Mouse (Mus musculus): ENCODE data around the gene Tmem72. TPM values are rescaled to one million over a fixed set of nuclear protein-coding genes. Genes with fewer than 3 reads are reported as not detected.

Gene Tmem72
- polyA plus RNA-seq (2015; fragmentation: Illumina TruSeq; extraction: RNeasy Lipid Tissue Mini Kit (QIAGEN cat#74804); ENCODE audit: insufficient read depth, low replicate concordance), result 0.06 TPM

GRCm38 (mm10) chr6:116716666-116717065, at the start of gene Tmem72:
Gene Tmem72 (minus strand): TSS chr6:116716913.

GRCm38 (mm10) chr6:116673471-116674282, 43.0 kb downstream of the Tmem72 start, which contains the start of gene Rassf4:
Gene Rassf4 (minus strand): TSS chr6:116673952.

DNA sequence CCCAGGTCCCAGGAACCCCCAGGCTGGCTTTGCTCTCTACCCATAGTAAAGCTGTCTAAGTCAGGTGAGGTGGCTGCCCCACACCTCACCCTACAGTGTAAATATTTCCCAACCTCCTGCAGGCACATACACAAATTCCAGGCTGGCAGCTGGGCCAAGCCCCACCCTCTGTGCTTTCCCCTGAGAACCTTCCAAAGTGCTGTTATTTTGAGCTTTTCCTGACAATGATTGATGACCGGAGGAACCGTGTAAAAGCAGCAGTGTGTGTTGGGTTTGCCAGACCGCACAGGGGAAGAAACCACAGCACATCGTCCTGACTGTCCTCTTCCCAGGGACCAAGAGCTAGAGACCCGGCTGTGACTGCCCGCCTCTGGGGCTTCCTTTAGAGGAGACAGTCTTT, 66.3 kb downstream of the Tmem72 start, which contains the start of gene Depp1:
Depp1 (plus strand) TSS at position 204 of the 400 bp plus-strand sequence.

Other genes starting within 250 kb of the Tmem72 start
- not detected for gene Olfr211, start 227.8 kb downstream of the Tmem72 start, polyA plus RNA-seq (2015; fragmentation: Illumina TruSeq; extraction: RNeasy Lipid Tissue Mini Kit (QIAGEN cat#74804); ENCODE audit: insufficient read depth, low replicate concordance)
- gene Olfr212, start 210.4 kb downstream of the Tmem72 start, polyA plus RNA-seq (2015; fragmentation: Illumina TruSeq; extraction: RNeasy Lipid Tissue Mini Kit (QIAGEN cat#74804); ENCODE audit: insufficient read depth, low replicate concordance), result not detected
- not detected for gene Olfr213, start 178.5 kb downstream of the Tmem72 start, polyA plus RNA-seq (2015; fragmentation: Illumina TruSeq; extraction: RNeasy Lipid Tissue Mini Kit (QIAGEN cat#74804); ENCODE audit: insufficient read depth, low replicate concordance)
- gene Gm5580, start 165.8 kb downstream of the Tmem72 start, polyA plus RNA-seq (2015; fragmentation: Illumina TruSeq; extraction: RNeasy Lipid Tissue Mini Kit (QIAGEN cat#74804); ENCODE audit: insufficient read depth, low replicate concordance), result not detected
- not detected for gene Olfr214, start 162.7 kb downstream of the Tmem72 start, polyA plus RNA-seq (2015; fragmentation: Illumina TruSeq; extraction: RNeasy Lipid Tissue Mini Kit (QIAGEN cat#74804); ENCODE audit: insufficient read depth, low replicate concordance)
- not detected for gene Olfr215, start 132.7 kb downstream of the Tmem72 start, polyA plus RNA-seq (2015; fragmentation: Illumina TruSeq; extraction: RNeasy Lipid Tissue Mini Kit (QIAGEN cat#74804); ENCODE audit: insufficient read depth, low replicate concordance)
- 43.1 TPM for gene Zfp422, start 87.9 kb downstream of the Tmem72 start, polyA plus RNA-seq (2015; fragmentation: Illumina TruSeq; extraction: RNeasy Lipid Tissue Mini Kit (QIAGEN cat#74804); ENCODE audit: insufficient read depth, low replicate concordance)
- 2.1 TPM for gene Depp1, start 66.3 kb downstream of the Tmem72 start, polyA plus RNA-seq (2015; fragmentation: Illumina TruSeq; extraction: RNeasy Lipid Tissue Mini Kit (QIAGEN cat#74804); ENCODE audit: insufficient read depth, low replicate concordance)
- 55.4 TPM for gene Rassf4, start 43.0 kb downstream of the Tmem72 start, polyA plus RNA-seq (2015; fragmentation: Illumina TruSeq; extraction: RNeasy Lipid Tissue Mini Kit (QIAGEN cat#74804); ENCODE audit: insufficient read depth, low replicate concordance)